Mouse (Mus musculus) kidney, adult 18-20 months (tissue): ENCODE data around the gene Ccser1.

Source experiments
- DNase-seq: peaks from one replicate; pipeline ENCODE4 v3.0.0; 2021

The Ccser1 gene

DNA sequence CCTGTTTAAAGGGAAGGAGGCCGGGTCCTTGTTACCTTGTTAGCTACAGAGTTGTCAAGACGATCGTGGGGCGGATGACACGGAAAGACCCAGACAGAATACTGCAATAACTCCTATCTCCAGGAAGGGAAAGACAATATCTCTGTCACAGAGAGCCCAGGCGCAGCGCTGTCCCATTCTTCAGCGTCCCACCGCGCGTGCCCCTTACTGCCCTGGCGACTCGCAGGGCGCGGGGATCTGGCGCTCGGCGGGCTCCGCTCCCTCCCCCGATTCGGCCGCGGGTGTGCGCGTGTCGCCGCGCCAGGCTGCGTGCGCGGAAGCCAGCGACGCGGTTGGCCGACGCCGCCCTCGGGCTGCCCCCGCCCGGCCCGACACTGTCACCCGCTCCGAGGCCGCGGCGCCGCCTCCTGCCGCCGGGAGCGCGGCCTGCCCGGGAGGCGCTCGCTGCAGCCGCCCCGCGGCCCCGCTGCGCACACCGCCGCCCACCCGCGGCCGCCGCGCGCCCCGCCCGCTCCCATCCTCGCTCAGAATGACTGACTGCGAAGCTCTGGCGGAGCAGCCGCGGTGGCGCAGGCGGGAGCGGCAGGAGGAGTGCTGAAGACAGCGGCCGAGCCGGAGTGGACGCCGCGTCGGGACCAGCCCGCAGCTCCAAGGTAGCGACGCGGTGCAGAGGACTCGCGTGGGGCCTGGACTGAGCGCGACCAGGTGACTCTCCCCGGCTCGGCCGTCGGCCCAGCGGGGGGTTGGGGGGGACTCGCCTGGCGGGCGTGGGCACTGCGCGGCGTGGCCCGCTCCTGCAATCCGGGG, at the start of gene Ccser1:
Gene Ccser1 (plus strand): TSS at position 376 of the 807 bp plus-strand sequence.
- peak; percentile 72 for DNase-seq

DNA sequence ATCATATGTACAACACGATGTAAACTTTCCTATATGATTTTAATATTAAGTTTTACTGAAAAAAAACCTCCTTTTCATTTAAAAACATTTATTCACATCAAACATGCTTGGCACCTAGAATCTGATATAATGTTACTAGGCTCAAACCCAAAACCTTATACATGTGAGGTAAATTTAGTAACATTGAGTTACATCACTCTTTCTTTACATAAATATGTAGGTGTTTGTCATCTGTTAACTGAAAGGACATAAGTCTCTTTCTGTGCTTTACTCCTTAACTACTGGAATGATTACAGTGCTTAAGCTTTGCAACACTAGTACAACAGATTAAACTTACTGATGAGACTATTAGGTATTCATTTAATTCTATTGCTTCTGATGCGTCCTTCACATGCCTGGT, 43.7 kb upstream of the Ccser1 start:
- DNase-seq, result no peak

DNA sequence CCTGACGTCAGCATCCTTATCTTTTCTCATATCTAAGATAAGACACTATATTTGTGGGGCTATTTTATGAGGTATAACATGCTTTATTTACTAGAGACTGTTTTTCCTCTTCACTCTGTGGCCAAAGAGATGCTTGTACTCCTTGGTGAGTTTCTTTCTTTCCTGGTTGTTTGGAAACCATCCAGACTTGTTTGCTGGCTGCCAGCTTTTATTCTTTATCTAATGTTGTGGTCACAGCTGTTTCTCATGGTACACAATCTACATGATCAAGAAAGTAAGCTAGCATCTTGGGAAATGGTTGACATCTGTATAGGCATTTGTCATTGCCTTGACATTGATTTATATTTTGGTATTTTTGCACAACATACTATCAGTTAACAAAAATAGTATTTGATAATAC, 37.1 kb upstream of the Ccser1 start:
- no peak for DNase-seq

DNA sequence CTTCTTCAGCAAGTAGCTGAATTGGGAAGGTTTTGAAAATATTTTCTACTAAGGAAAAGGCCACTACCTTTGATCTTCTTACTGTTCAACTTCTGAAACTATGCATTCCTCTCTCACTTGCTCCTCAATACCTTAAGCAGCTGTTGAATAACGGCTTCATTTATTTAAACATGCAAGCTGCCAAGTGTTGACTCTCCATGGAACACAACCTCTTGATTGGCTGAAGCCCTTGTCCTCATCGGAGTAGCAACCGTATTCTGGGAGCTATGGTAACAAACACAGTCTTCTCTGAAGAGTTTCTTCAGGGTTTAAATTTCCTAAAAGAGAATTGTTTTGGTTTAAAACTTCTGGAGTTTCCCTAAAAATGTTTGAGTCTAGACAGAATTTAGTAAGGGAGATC, 27.2 kb upstream of the Ccser1 start:
- DNase-seq, result no peak

DNA sequence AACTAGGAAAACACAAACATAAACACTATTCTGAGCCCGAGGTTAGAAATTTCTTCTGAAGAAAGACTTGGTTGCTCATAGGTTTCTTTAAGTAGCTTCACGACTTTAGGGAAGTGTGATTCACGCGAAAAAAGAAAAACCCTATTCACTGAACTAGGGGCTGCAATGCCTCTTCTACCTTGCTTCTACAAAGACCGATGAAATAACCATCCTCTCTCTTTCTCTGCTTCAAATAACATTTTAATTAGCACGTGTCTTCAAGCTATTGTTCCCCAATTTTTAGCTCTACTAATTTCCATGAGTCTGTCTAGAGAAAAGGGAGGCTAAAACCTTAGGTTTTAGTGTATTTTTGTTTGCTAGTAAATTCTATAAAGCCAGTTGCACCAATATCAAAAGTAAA, 25.5 kb upstream of the Ccser1 start:
- no peak for DNase-seq

DNA sequence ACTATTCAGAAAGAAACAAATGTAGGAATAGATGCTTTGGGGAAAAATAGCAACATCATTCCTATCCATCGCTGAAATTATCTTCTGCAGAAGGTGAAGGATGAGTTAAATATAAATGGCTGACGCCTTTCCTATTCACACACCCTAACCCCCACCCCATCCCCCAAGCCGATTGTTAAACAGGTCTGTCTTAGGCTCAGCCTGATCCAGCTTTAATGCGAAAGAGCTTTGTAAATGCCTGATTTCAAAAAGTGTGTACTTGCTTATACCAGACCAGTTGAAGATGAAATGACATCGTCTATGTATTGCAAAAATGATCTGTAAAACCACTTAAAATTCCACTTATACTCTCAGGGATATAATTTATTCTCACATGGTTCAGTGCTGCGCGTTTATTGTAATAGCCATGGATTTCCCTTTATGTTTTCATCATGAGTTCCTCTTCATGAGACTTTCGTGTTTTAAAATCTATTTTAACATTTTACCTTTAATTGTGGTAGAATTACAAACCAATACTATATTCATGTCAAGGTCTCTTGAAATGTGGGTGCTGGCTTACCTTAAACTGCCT, 25.0 kb upstream of the Ccser1 start:
- no peak for DNase-seq

DNA sequence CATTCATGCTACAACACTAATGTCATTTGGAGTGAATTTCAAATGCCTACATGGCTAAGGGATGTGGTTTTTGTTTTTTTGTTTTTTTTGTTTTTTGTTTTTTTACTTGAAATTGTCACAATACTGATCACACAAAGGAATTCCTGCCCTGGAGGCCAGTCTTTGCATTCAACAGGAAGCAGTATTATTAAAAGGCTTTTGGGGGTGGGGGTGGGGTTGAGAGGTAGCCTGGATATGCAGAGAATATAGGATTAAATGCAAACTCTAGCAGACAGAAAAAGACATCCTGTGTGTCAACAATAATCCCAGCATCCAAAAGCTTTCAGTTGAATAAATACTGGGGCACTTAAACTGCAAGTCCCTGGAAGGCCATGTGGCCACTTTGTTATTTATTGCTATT, 24.4 kb upstream of the Ccser1 start:
- DNase-seq, result no peak

DNA sequence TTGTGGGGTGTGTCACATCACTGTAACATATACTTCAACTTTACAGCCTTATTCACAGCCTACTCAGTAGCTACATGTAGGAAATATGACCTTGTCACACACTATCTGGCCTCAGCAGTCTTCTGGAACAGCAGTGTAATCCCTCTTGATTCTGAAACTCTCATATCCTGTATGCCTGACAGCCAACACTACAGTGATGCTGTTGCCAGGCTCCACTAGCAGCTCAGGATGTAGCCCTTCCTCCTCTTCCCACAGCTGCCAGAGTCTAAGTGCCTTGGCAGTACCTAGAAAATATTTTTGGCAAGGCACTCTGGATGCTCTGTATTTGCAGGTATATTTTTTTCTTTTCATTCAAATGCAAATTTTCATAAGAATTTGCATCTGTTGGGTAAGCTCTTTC, 18.0 kb upstream of the Ccser1 start:
- no peak for DNase-seq

DNA sequence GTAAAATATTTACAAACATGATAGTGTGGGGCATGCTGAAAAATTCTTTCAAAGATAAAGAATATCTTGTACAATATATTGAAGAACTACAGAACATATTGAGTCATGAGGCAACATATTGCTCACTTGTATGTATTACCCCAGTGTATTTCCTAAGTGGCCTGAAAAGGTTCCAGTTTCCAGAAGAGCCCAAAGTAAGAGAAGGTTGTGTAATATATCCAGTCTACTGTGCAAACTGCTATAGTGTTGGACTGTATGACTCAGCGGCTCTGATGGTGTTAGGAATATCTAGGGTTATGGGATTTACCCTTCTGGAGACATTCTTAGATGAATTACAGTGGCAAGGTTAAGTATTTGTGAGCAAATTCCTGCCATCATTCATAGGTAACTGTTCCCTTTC, 13.2 kb upstream of the Ccser1 start:
- no peak for DNase-seq

DNA sequence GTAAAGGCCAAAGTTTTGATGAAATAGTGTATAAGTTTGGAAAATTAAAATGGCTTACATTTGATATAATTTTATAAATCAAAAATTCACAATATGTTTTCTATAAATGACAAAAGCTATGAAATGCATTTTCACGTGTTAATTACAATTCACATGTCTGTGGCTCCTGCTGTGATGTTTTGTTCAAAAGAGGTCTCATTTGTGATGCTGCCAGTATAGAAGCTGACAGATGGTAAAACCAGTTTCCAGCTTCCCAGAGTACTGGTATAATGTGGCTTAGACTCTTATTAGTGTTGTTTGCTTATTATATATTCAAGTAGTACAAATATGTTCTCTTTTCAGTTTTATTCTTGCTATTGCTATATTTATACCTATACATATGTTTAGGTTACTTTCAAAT, 4.0 kb upstream of the Ccser1 start:
- no peak for DNase-seq

DNA sequence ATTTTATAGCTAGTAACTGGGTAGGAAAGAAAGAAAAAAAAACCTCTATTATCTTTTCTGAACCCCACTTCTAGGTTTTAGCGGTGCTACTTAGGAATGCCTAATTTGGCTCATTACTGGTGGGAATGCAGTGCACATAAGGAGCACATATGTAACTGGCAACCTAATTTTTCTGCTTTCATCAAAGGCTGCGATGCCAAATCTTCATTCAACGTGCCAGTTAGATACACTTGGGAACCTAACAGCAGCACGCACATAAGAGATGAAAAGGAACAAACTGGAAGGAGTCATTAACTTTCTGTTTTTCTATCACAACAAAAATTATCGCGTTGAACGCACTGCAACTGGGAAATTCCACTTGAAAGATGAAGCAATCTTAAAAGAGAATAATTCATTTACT, 2.6 kb upstream of the Ccser1 start:
- DNase-seq, result no peak

DNA sequence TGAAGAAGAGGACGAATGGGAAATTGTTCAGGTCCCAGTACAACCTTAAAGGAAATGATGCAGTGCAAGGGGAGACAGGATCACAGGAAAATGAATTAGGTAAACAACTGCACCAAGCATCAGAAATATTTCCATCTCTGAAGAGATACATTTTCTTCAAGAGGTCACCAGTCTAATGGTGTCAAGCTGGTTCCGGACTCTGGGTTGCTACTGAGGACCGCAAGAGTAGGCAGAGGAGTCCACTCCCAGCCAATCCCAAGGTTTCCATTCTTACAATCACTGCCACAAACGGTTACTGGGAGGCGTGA, 529 bp upstream of the Ccser1 start:
- no peak for DNase-seq

DNA sequence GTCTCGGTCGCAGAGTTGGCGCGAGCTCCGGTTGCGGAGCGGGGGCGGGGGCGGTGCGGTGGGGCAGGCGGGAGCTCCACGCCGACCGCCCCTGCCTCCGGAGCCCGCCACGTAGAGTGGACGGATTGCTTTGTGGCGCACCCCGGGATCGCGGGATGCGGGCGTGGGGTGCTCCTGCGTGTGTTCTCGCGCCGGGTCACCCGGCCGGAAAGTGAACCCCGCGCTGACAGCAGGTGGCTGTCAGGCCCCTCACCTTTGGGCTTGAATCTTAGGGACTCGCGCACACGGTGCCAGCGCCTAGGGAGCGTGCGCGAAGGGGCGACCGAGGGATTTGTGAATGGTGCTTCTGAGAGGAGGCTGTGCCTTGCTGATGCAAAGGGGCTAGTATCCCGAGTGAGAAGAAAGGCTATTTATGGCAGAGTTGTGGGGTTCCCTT, 650 bp downstream of the Ccser1 start:
- peak; percentile 43 for DNase-seq

DNA sequence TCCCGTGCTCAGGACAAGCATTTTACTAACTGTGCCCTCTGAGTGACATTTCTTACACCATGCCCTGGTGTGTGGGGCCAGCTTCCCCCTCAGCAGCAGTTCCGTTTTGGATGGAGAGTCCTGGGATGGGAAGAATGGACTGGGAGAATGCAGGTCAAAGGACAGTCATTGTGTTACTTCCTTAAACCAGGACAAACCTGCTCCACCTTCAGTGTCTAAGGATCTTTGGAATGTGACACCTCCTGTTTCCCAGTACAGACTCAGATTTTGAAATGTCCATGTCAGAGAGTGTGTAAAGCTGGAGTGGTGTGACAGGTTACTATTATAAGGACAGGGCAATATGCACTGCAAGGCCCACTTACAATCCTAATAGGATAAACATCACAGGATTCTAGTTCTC, 8.9 kb downstream of the Ccser1 start:
- DNase-seq, result no peak

DNA sequence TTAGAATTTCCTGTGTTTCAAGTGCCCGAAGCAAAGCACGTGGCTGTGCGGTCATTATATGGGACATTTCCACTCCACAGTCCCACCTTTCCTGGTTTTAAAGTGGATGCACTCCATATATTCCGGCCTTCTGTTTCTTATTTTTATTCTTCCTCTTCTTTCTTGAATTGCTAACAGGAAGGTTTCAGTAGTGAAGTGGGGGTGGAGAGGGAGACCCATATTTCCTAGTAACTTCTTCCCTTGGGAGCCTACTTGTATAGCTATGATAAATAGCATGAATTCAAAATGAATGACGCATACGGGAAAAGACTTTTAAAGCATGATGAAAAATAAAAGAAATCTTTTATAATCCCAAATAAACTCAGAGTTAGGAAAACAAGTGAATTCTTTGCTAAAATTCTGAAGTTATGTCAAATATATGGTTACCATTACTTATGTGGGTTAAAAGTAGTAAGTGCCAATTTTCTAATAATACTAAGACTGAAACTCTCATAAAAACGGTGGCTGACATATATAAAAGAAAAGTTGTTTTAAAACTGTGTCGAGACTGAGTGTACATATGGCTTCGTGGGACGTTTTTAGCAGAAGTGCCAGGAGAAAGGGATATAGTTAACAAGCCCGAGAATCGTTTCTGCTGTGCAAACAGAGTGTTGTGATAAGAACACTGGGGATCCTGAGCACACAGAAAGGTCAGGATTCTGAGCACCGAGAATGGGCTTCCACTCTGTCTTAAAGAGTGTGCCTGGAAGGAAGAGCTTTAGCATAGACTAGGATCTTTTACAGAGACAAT, 11.7 kb downstream of the Ccser1 start:
- no peak for DNase-seq

DNA sequence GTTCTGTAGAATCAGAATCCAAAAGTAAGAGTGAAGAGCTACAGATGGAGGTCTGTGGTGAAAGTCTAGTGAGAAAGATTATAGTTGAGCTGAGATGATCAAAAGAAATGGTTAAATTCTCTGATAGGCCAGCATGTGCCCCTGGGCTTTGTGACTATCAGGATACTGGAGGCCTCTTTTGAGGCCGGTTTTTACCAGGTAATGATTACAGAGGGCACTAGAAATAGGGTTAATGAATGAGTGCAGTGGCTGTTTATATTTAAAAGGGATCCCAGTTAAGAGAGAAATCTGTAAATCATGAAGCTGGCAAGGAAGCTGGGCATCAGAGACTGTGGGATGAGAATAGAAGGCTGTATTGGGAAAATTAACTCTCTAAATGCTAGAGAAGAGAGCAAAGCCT, 23.2 kb downstream of the Ccser1 start:
- DNase-seq, result no peak

DNA sequence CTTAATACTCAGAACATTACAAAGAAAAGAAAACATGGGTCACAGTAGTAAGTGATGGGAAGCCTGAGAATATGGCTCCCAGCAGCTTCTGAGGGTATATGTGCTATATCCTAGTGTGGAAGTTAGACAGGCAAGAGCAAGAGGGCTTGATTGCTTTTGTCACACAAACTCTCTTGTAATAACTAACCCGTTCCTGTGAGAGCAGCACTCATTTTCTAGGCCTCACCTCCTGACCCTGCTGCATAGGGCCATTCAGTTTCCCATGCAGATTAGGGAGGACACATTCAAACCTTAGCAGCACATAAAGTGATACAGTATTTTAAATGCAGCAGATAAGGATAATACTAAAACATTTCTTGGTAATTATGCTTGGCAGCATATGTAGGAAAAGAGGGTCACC, 25.9 kb downstream of the Ccser1 start:
- DNase-seq, result no peak

DNA sequence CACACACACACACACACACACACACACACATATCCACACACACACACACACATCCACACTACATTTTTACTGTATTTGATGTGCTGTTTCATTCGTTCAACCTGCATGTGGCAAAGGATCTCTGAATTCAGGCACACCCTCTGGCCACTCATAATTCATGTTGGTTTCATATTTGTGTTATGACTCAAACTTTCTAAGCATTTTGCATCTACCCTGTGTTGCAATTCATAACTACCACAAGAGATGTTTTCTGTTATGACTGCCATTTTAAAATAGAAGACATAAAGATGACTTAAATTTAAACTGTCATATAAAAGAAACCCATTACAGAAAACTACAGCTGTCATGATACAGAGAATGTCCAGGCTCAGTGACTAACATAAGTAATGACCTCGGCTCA, 26.5 kb downstream of the Ccser1 start:
- DNase-seq, result no peak

DNA sequence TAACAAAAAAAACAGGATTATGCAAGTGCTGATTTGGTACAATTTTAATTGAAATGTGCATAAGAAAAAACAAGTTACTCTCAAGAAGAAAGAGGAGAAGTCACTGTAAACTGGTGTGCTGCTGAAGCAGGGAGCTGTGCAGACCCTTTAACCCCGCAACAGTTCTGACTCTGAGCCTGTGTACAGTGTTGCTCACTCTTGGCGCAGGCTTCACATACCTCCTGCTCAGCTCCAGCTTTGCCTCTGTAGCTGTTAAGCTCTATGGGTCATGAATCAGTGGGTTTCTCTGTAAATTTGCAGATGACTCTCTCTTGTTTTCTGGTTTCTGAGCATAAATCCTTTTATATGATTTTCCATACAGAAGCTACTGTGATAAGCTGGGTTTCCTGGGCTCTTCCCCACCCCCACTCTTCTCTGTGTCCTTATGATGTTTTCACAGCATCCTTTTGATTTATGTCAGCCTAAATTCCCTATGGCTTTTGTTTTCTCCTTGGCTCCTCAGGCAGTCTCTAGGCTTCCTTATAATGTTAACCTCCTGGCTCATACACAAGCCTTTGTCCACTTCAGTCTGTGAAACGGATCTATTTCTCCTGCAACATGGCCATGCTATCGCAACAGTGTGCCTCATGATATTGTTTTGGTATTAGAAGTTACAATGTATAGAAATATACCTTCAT, 30.1 kb downstream of the Ccser1 start:
- no peak for DNase-seq

DNA sequence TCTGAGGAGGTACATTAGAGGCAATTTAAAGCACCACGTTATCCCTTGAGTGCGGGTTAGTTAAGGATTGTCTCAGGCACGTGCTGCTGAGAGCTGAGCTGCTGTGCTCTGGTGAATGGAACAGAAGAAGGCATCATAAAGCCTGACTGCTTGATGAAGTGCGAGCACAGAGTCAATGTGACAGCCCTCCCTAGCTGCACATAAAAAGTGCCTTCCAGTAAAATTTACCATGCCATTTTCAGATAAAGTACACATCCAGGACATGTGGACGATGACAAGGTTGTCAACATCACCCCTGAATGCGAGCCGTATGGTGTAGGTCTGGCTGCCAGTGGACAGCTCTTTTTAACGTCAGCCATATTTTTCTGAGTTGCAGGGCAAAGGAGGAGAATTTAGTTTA, 35.6 kb downstream of the Ccser1 start:
- DNase-seq, result no peak

DNA sequence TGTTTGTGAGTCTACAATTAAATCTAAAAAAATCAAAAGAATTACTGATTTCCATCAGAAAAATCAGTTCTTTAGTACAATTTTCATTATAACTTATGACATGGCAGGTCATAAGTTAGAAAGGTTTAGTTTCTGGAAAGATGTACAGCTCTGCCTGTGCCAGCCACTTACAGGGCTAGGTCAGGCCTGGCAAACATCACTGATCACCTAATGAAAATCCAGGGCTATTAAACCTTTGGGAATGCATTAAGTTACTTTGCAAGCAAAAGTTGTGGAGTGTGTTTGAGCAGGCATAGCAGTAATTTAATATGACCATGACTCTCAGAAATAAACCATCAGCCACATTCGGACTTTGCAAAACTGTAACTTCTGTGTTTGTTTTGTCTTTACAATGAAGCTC, 36.4 kb downstream of the Ccser1 start:
- no peak for DNase-seq

DNA sequence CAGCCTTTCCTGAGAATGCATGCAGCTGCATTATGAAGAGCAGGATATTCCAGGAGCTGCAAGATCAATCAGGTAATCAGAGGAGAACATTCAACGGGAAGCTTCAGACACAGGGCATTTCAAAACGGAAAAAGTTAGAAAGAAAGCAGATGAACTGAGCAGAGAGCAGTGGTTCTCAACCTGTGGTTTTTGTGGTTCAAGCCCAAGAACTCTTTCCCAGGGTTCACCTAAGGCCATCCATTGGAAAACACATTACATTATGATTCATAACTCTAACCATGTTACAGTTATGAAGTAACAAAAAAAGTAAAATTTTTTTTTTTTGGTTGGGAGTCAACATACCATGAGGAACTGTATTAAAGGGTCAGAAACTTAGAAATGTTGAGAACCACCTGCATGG, 37.6 kb downstream of the Ccser1 start:
- no peak for DNase-seq

DNA sequence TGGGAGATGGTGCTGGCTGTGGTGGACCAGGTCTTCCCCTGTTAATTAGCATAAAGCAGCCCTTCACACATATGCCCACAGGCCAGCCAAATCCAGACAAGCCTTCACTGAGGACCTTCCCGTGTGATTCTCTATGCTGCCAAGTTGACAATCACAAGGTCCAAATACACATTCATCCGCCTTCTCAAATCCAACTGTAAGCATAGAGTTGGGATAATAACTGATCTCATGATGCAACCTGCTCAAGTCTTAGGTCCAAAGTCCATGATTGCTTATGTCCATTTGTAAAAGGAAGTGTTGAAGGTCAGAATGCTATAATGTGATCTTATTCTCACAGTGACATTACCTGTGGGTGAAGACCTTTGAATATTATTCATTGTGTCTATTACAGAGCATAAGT, 43.4 kb downstream of the Ccser1 start:
- DNase-seq, result no peak

DNA sequence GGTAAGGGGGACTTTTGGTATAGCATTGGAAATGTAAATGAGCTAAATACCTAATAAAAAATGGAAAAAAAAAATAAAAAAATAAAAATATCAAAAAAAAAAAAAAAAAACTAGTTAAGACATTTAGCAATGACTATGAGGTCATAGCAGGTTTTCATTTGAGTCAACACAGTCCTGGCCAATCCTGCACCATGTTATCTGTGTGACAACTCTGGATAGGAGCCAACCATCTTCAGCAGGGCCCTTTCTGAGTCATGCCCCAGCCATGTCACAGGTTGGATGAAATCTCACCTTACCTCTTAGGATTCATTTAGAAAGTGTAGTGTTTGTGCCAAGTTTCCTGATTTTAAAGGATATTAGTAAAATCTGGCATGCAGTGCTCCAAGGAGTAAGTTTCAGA, 45.2 kb downstream of the Ccser1 start:
- DNase-seq, result no peak
